Mouse (Mus musculus) inflammation-experienced regulatory T-cells, adult 6 months (primary cell): ENCODE data around the gene Tln2. TPM values are rescaled to one million over a fixed set of nuclear protein-coding genes. Genes with fewer than 3 reads are reported as not detected.

ENCODE experiments used
- ATAC-seq: one replicate; pipeline ENCODE4 v1.8.0; 2017
- polyA plus RNA-seq, 3 experiments: library from polyadenylated mRNA; unstranded; fragments of 100-300 nt; shearing (Covaris generic); gene quantifications; one replicate each; pipeline ENCODE4 v1.2.1; 2017

Tln2 gene
- polyA plus RNA-seq, 3 experiments from 2014 or later = 0.11 to 0.20 (median 0.19) TPM

- no peak for ATAC-seq
These were observed 292.1 kb downstream of the Tln2 start for GRCm38 (mm10) chr9:67267276-67267990.

- no peak for ATAC-seq
These were observed 294.0 kb downstream of the Tln2 start for GRCm38 (mm10) chr9:67265513-67265912.

- ATAC-seq = no peak
These were observed 294.6 kb downstream of the Tln2 start for GRCm38 (mm10) chr9:67264896-67265295.

- ATAC-seq = no peak
These were observed 298.5 kb downstream of the Tln2 start for GRCm38 (mm10) chr9:67260835-67261599.

- no peak for ATAC-seq
These were observed 309.4 kb downstream of the Tln2 start for GRCm38 (mm10) chr9:67250141-67250540.

- ATAC-seq = no peak
These were observed 312.0 kb downstream of the Tln2 start for GRCm38 (mm10) chr9:67247365-67247950.

- no peak for ATAC-seq
These were observed 314.2 kb downstream of the Tln2 start for GRCm38 (mm10) chr9:67245265-67245664.

GRCm38 (mm10) chr9:67241683-67242082 is 317.8 kb downstream of the Tln2 start:
- ATAC-seq = no peak

- ATAC-seq = no peak
These were observed 319.0 kb downstream of the Tln2 start for GRCm38 (mm10) chr9:67240456-67240855.

- ATAC-seq = no peak
These were observed 322.5 kb downstream of the Tln2 start for GRCm38 (mm10) chr9:67236987-67237386.

- ATAC-seq = no peak
These were observed 323.9 kb downstream of the Tln2 start for GRCm38 (mm10) chr9:67235441-67236217.

- ATAC-seq = no peak
These were observed 330.5 kb downstream of the Tln2 start for GRCm38 (mm10) chr9:67229033-67229432.

- ATAC-seq = no peak
These were observed 339.1 kb downstream of the Tln2 start for GRCm38 (mm10) chr9:67220388-67220787.

GRCm38 (mm10) chr9:67218001-67218400 is 341.5 kb downstream of the Tln2 start:
- ATAC-seq = no peak

- ATAC-seq = no peak
These were observed 345.1 kb downstream of the Tln2 start for GRCm38 (mm10) chr9:67214191-67214985.

- no peak for ATAC-seq
These were observed 346.2 kb downstream of the Tln2 start for GRCm38 (mm10) chr9:67213275-67213674.

GRCm38 (mm10) chr9:67211220-67211619 is 348.3 kb downstream of the Tln2 start:
- ATAC-seq = no peak

- ATAC-seq = no peak
These were observed 350.1 kb downstream of the Tln2 start for GRCm38 (mm10) chr9:67209451-67209850.

GRCm38 (mm10) chr9:67208420-67208819 is 351.1 kb downstream of the Tln2 start:
- ATAC-seq = no peak

- no peak for ATAC-seq
These were observed 354.3 kb downstream of the Tln2 start for GRCm38 (mm10) chr9:67205175-67205574.

- ATAC-seq = no peak
These were observed 362.9 kb downstream of the Tln2 start for GRCm38 (mm10) chr9:67196609-67197008.

GRCm38 (mm10) chr9:67195306-67195705 is 364.2 kb downstream of the Tln2 start:
- ATAC-seq = no peak
